Mouse (Mus musculus): ENCODE measurements around the gene Rhox3f. TPM values are rescaled to one million over a fixed set of nuclear protein-coding genes. Genes with fewer than 3 reads are reported as not detected.
"Not testable (repeated sequence)": the region's sequence is repeated elsewhere in the genome, so short reads cannot be mapped to it uniquely, and the experiment has no call there.

The Rhox3f gene
- not detected in 2 replicates for polyA plus RNA-seq (2014; fragmentation: Nextera tagmentation; extraction: Ambion mirVana)

DNA sequence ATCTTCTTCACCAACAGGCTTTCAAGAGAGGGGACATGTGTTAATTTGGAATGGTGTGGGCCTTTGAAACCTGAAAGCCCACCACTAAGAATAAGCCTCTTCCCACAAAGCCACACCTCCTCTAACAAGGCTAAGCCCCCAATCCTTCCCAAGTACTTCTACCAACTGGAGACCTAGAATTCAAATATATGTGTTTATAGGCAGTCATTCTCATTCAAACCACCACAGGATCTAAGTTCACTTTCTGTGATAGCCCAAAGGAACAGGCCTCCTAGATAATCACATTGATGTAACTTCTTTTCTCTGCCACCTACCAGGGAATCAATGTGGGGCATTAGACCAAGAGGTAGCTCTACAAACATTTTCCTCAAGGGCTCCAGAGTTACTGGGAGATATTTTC is at the start of gene Rhox3f:
Gene Rhox3f (plus strand): TSS at position 301 of the 400 bp plus-strand sequence.
- H3K9me3 ChIP-seq (ENCODE audit: control insufficient read depth, low read depth, low read length); ATAC-seq (ENCODE audit: insufficient number of reproducible peaks, insufficient read depth, low FRiP score, low read depth); H3K27me3 ChIP-seq (ENCODE audit: control insufficient read depth, insufficient read depth, low read length): not testable (repeated sequence)

GRCm38 (mm10) chrX:37541719-37542118 is 39.1 kb upstream of the Rhox3f start, which contains the start of gene Rhox3e:
Gene Rhox3e, plus strand, starts transcription at chrX:37542019.
- not testable (repeated sequence) for ATAC-seq (ENCODE audit: insufficient number of reproducible peaks, insufficient read depth, low FRiP score, low read depth); H3K9me3 ChIP-seq (ENCODE audit: control insufficient read depth, low read depth, low read length)
- 100% methylated on average over 1 of the region's 4 CpGs for WGBS

More for the DNA sequence above, at the start of gene Rhox3f:
- not testable (repeated sequence) for H3K4me2 ChIP-seq (replicated peaks; ENCODE audit: low read depth, low read length); H3K4me1 ChIP-seq (ENCODE audit: control insufficient read depth, insufficient read depth, low read length); H3K9ac ChIP-seq (replicated peaks; ENCODE audit: low read depth, low read length); H3K27ac ChIP-seq (ENCODE audit: low read length); H3K4me3 ChIP-seq (ENCODE audit: low read depth, low read length); H3K36me3 ChIP-seq (ENCODE audit: control insufficient read depth, insufficient read depth, low read length)

DNA sequence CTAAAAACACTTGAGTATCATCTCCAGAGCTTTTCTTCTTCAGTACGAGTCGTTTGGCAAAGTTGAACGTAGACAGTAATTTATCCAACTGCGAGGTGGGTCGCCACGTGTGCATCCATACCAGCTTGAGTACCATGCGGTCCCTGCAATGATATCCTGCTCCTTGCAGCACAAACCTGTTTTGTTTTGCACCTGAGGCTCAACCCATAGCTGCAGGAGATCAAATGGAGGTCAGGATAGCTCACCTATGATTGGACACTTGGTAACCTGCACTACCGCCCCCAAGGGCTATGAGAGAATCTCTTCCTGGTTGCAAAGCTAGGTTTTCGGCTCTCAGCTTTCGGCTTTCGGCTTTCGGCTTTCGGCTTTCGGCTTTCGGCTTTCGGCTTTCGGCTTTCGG is 23.7 kb upstream of the Rhox3f start, which contains the start of gene Rhox4e:
Gene Rhox4e (plus strand): TSS at position 301 of the 400 bp plus-strand sequence.
- H3K27me3 ChIP-seq (ENCODE audit: control insufficient read depth, insufficient read depth, low read length); H3K9ac ChIP-seq (replicated peaks; ENCODE audit: low read depth, low read length); H3K4me2 ChIP-seq (replicated peaks; ENCODE audit: low read depth, low read length); H3K4me1 ChIP-seq (ENCODE audit: control insufficient read depth, insufficient read depth, low read length); ATAC-seq (ENCODE audit: insufficient number of reproducible peaks, insufficient read depth, low FRiP score, low read depth); H3K4me3 ChIP-seq (ENCODE audit: low read depth, low read length); H3K9me3 ChIP-seq (ENCODE audit: control insufficient read depth, low read depth, low read length); H3K36me3 ChIP-seq (ENCODE audit: control insufficient read depth, insufficient read depth, low read length); H3K27ac ChIP-seq (ENCODE audit: low read length): not testable (repeated sequence)
- 94% methylated on average over 10 of the region's 18 CpGs for WGBS

More at GRCm38 (mm10) chrX:37541719-37542118, 39.1 kb upstream of the Rhox3f start, which contains the start of gene Rhox3e:
- not testable (repeated sequence) for H3K9ac ChIP-seq (replicated peaks; ENCODE audit: low read depth, low read length); H3K4me3 ChIP-seq (ENCODE audit: low read depth, low read length); H3K27ac ChIP-seq (ENCODE audit: low read length); H3K4me1 ChIP-seq (ENCODE audit: control insufficient read depth, insufficient read depth, low read length); H3K27me3 ChIP-seq (ENCODE audit: control insufficient read depth, insufficient read depth, low read length); H3K4me2 ChIP-seq (replicated peaks; ENCODE audit: low read depth, low read length); H3K36me3 ChIP-seq (ENCODE audit: control insufficient read depth, insufficient read depth, low read length)

DNA sequence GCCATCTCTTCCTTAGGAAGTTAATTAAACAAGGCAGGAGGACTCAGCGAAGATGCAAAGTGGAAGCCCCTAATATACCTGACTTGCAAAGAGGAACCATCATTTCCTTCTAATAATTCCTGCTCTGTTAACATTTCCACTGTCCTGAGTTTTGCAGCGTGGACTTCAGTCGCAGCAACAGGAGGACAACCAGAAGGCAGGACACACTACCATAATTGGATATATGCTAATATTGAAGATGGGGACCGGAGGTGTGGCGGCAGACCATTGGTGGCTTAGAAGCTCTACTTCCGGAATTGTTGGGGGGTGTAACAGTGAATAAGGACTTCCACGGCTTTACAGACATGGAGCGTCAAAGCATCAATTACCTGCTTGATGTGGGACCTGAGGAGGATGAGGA is 9.7 kb upstream of the Rhox3f start, which contains the start of gene Rhox2f:
Gene Rhox2f (plus strand): TSS at position 301 of the 400 bp plus-strand sequence.
- not testable (repeated sequence) for H3K9ac ChIP-seq (replicated peaks; ENCODE audit: low read depth, low read length); ATAC-seq (ENCODE audit: insufficient number of reproducible peaks, insufficient read depth, low FRiP score, low read depth); H3K27me3 ChIP-seq (ENCODE audit: control insufficient read depth, insufficient read depth, low read length); H3K27ac ChIP-seq (ENCODE audit: low read length); H3K4me2 ChIP-seq (replicated peaks; ENCODE audit: low read depth, low read length); H3K4me3 ChIP-seq (ENCODE audit: low read depth, low read length); H3K9me3 ChIP-seq (ENCODE audit: control insufficient read depth, low read depth, low read length); H3K36me3 ChIP-seq (ENCODE audit: control insufficient read depth, insufficient read depth, low read length); H3K4me1 ChIP-seq (ENCODE audit: control insufficient read depth, insufficient read depth, low read length)
- 90% methylated on average over 6 of the region's 8 CpGs for WGBS

DNA sequence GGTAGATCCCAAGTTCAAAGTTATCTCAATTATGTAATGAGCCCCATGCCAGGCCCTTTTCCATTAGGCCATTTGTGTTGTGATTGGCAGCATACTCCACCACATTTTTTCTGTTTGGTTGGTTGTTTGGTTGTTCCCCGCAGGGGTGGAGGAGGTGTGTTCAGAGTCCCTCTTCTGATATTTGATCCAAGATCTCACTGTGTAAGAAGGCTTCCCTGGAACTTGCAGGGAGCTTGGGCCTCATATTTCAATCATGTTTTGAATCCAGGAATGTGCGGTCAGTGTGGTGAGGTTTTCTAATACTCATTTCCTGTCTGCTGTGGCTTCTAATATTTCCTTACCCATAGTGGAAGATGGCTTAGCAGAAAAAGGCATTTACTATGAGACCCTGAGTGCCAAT is 8.2 kb upstream of the Rhox3f start:
- not testable (repeated sequence) for H3K4me1 ChIP-seq (ENCODE audit: control insufficient read depth, insufficient read depth, low read length); H3K9ac ChIP-seq (replicated peaks; ENCODE audit: low read depth, low read length); H3K9me3 ChIP-seq (ENCODE audit: control insufficient read depth, low read depth, low read length); H3K27ac ChIP-seq (ENCODE audit: low read length); H3K36me3 ChIP-seq (ENCODE audit: control insufficient read depth, insufficient read depth, low read length); ATAC-seq (ENCODE audit: insufficient number of reproducible peaks, insufficient read depth, low FRiP score, low read depth); H3K4me2 ChIP-seq (replicated peaks; ENCODE audit: low read depth, low read length); H3K27me3 ChIP-seq (ENCODE audit: control insufficient read depth, insufficient read depth, low read length); H3K4me3 ChIP-seq (ENCODE audit: low read depth, low read length)
- 58% methylated on average over 2 of the region's 2 CpGs for WGBS

GRCm38 (mm10) chrX:37607604-37608003 is 26.8 kb downstream of the Rhox3f start, which contains the start of gene Rhox4f:
Gene Rhox4f, minus strand, starts transcription at chrX:37607704.
- not testable (repeated sequence) for H3K27me3 ChIP-seq (ENCODE audit: control insufficient read depth, insufficient read depth, low read length); H3K4me2 ChIP-seq (replicated peaks; ENCODE audit: low read depth, low read length); H3K4me1 ChIP-seq (ENCODE audit: control insufficient read depth, insufficient read depth, low read length); H3K9me3 ChIP-seq (ENCODE audit: control insufficient read depth, low read depth, low read length); ATAC-seq (ENCODE audit: insufficient number of reproducible peaks, insufficient read depth, low FRiP score, low read depth); H3K36me3 ChIP-seq (ENCODE audit: control insufficient read depth, insufficient read depth, low read length); H3K27ac ChIP-seq (ENCODE audit: low read length); H3K9ac ChIP-seq (replicated peaks; ENCODE audit: low read depth, low read length); H3K4me3 ChIP-seq (ENCODE audit: low read depth, low read length)
- WGBS, result 91% methylated on average over 15 of the region's 19 CpGs

DNA sequence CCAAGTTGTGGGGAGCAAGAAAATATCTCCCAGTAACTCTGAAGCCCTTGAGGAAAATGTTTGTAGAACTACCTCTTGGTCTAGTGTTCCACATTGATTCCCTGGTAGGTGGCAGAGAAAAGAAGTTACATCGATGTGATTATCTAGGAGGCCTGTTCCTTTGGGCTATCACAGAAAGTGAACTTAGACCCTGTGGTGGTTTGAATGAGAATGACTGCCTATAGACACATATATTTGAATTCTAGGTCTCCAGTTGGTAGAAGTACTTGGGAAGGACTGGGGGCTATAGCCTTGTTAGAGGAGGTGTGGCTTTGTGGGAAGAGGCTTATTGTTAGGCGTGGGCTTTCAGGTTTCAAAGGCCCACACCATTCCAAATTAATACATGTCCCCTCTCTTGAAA is 47.7 kb downstream of the Rhox3f start, which contains the start of gene Rhox3g:
Gene Rhox3g (minus strand): TSS at position 101 of the 400 bp plus-strand sequence.
- H3K36me3 ChIP-seq (ENCODE audit: control insufficient read depth, insufficient read depth, low read length); H3K9me3 ChIP-seq (ENCODE audit: control insufficient read depth, low read depth, low read length); H3K4me3 ChIP-seq (ENCODE audit: low read depth, low read length); H3K27ac ChIP-seq (ENCODE audit: low read length); ATAC-seq (ENCODE audit: insufficient number of reproducible peaks, insufficient read depth, low FRiP score, low read depth); H3K27me3 ChIP-seq (ENCODE audit: control insufficient read depth, insufficient read depth, low read length); H3K9ac ChIP-seq (replicated peaks; ENCODE audit: low read depth, low read length); H3K4me2 ChIP-seq (replicated peaks; ENCODE audit: low read depth, low read length); H3K4me1 ChIP-seq (ENCODE audit: control insufficient read depth, insufficient read depth, low read length): not testable (repeated sequence)
- 89% methylated on average over 2 of the region's 2 CpGs for WGBS

Data from stomach, embryonic 14.5 days (tissue).